Mouse (Mus musculus): Measurements from ENCODE around the gene D6Ertd527e.
"Not testable (repeated sequence)": the region's sequence is repeated elsewhere in the genome, so short reads cannot be mapped to it uniquely, and the experiment has no call there.

Gene D6Ertd527e

GRCm38 (mm10) chr6:87104123-87104796 is at the start of gene D6Ertd527e:
D6Ertd527e (plus strand) TSS chr6:87104746.
- no peak for DNase-seq (ENCODE audit: low read depth)

- DNase-seq (ENCODE audit: low read depth) = no peak
Measured at GRCm38 (mm10) chr6:87059754-87060153, 44.8 kb upstream of the D6Ertd527e start.

- DNase-seq (ENCODE audit: low read depth) = no peak
Measured at GRCm38 (mm10) chr6:87063586-87063985, 41.0 kb upstream of the D6Ertd527e start.

- no peak for DNase-seq (ENCODE audit: low read depth)
Measured at GRCm38 (mm10) chr6:87068209-87068608, 36.3 kb upstream of the D6Ertd527e start.

- DNase-seq (ENCODE audit: low read depth) = peak; percentile 16
Measured at GRCm38 (mm10) chr6:87069195-87069900, 35.2 kb upstream of the D6Ertd527e start.

- DNase-seq (ENCODE audit: low read depth) = no peak
Measured at GRCm38 (mm10) chr6:87070641-87071040, 33.9 kb upstream of the D6Ertd527e start.

- no peak for DNase-seq (ENCODE audit: low read depth)
Measured at GRCm38 (mm10) chr6:87072759-87073158, 31.8 kb upstream of the D6Ertd527e start.

- no peak for DNase-seq (ENCODE audit: low read depth)
Measured at GRCm38 (mm10) chr6:87075092-87075685, 29.4 kb upstream of the D6Ertd527e start.

- no peak for DNase-seq (ENCODE audit: low read depth)
Measured at GRCm38 (mm10) chr6:87079457-87079856, 25.1 kb upstream of the D6Ertd527e start.

- no peak for DNase-seq (ENCODE audit: low read depth)
Measured at GRCm38 (mm10) chr6:87085026-87085425, 19.5 kb upstream of the D6Ertd527e start.

GRCm38 (mm10) chr6:87088356-87088755 is 16.2 kb upstream of the D6Ertd527e start:
- no peak for DNase-seq (ENCODE audit: low read depth)

GRCm38 (mm10) chr6:87090877-87091276 is 13.7 kb upstream of the D6Ertd527e start:
- DNase-seq (ENCODE audit: low read depth) = no peak

GRCm38 (mm10) chr6:87092476-87092875 is 12.1 kb upstream of the D6Ertd527e start:
- no peak for DNase-seq (ENCODE audit: low read depth)

GRCm38 (mm10) chr6:87093631-87094030 is 10.9 kb upstream of the D6Ertd527e start:
- not testable (repeated sequence) for DNase-seq (ENCODE audit: low read depth)

- no peak for DNase-seq (ENCODE audit: low read depth)
Measured at GRCm38 (mm10) chr6:87099261-87099660, 5.3 kb upstream of the D6Ertd527e start.

- peak; percentile 36 for DNase-seq (ENCODE audit: low read depth)
Measured at GRCm38 (mm10) chr6:87099671-87100296, 4.8 kb upstream of the D6Ertd527e start.

GRCm38 (mm10) chr6:87100297-87101020 is 4.1 kb upstream of the D6Ertd527e start:
- no peak for DNase-seq (ENCODE audit: low read depth)

- DNase-seq (ENCODE audit: low read depth) = peak; percentile 88
Measured at GRCm38 (mm10) chr6:87101281-87101954, 3.1 kb upstream of the D6Ertd527e start.

- DNase-seq (ENCODE audit: low read depth) = no peak
Measured at GRCm38 (mm10) chr6:87101955-87102353, 2.6 kb upstream of the D6Ertd527e start.

GRCm38 (mm10) chr6:87102421-87102911 is 2.1 kb upstream of the D6Ertd527e start:
- DNase-seq (ENCODE audit: low read depth) = no peak

GRCm38 (mm10) chr6:87103314-87103713 is 1.2 kb upstream of the D6Ertd527e start:
- DNase-seq (ENCODE audit: low read depth) = no peak

Data from induced T-regulatory cell, adult 2 months (primary cell).